Mouse (Mus musculus): ENCODE results near the gene Olfr142. TPM values are rescaled to one million over a fixed set of nuclear protein-coding genes. Genes with fewer than 3 reads are reported as not detected.
"Not testable (repeated sequence)": the region's sequence is repeated elsewhere in the genome, so short reads cannot be mapped to it uniquely, and the experiment has no call there.

Gene Olfr142
- total RNA-seq (2022) = not detected

DNA sequence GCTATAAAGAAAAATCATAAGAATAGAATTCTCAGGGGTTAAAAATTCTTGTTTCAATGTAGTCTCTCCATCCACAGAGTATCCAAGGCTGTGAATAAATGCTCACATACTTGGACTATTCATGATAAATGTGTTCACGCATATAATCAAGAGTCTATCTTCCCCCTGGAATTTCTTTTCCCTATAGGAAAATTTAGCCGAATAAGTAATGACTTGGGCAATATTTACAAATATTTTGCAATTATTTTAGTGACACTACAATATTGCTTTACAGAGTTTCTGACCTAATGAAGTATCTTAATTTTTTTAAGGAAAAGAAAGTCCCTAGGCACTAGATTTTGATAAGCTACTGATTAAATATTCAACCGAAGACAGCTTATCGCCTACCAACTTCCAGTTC is at the start of gene Olfr142:
Gene Olfr142, minus strand, starts transcription at position 101 of the 400 bp plus-strand sequence.
- DNase-seq (ENCODE audit: low spot score in 2 of 2) = no peak

DNA sequence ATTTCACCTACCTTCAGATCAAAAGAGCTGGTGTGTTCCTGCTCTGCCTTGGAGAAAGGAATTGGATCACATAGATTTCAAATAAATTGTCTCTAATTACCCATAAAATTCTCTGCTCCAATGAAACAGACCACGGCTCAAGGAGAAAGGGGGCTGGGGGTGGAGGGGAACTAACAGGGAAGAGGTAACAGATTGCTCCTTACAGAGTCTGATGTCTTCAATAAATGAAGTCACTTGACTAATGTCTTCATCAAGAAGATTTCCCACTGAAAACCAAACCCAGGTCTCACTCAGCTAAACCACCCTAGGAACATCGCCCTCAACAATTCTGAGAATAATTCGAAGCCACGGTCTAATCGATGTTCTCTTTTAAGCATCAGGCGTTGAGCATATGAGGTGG is 35.3 kb upstream of the Olfr142 start, which contains the start of gene Olfr1272:
Gene Olfr1272, minus strand, starts transcription at position 101 of the 400 bp plus-strand sequence.
- no peak for DNase-seq (ENCODE audit: low spot score in 2 of 2)

DNA sequence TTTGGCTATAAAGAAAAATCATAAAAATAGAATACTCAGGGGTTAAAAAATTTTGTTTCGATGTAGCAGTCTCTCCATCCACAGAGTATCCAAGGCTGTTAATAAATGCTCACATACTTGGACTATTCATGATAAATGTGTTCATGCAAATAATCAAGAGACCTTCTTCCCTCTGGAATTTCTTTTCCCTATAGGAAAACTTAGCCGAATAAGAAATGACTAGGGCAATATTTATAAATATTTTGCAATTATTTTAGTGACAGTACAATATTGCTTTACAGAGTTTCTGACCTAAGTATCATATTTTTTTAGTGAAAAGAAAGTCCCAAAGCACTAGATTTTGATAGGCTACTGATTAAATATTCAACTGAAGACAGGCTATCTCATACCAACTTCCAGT is 13.5 kb upstream of the Olfr142 start, which contains the start of gene Olfr1271:
Gene Olfr1271, minus strand, starts transcription at position 101 of the 400 bp plus-strand sequence.
- no peak for DNase-seq (ENCODE audit: low spot score in 2 of 2)

DNA sequence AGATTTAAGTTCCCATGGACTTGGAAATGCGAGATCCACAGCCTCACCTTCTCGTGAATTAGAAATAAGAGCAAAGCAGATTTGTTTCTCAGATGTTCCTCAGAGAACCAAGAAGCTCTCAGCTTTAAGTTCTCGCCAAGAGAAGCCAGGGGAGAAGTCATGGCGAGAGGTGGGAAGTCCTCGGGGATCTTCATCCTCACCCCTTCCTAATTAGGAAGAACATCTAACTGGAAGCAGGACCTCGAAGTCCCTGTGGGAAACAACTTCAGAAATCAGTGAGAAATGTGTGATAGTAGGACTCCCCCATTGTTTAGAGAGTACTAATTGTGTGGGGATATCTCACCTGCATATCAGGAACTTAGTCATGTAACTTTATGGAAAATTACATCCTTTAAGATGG is 33.0 kb downstream of the Olfr142 start, which contains the start of gene Olfr1506:
Gene Olfr1506, minus strand, starts transcription at position 101 of the 400 bp plus-strand sequence.
- DNase-seq (ENCODE audit: low spot score in 2 of 2) = not testable (repeated sequence)

Other genes with a start within 250 kb of the Olfr142 start
- gene Olfr1263, start 245.5 kb downstream of the Olfr142 start, total RNA-seq (2022) = not detected
- not detected for gene Olfr1264, start 232.0 kb downstream of the Olfr142 start, total RNA-seq (2022)
- gene Olfr1265, start 222.3 kb downstream of the Olfr142 start, total RNA-seq (2022) = not detected
- not detected for gene Olfr140, start 194.0 kb downstream of the Olfr142 start, total RNA-seq (2022)
- not detected for gene Olfr1269, start 136.2 kb downstream of the Olfr142 start, total RNA-seq (2022)
- not detected for gene Olfr32, start 115.3 kb downstream of the Olfr142 start, total RNA-seq (2022)
- gene Olfr1270, start 104.5 kb downstream of the Olfr142 start, total RNA-seq (2022) = not detected
- under 1 TPM in 1 of 4 experiments, not detected in 3; 0.32 TPM for gene Olfr1506, start 33.1 kb downstream of the Olfr142 start, total RNA-seq (2022)
- gene Olfr1271, start 13.4 kb upstream of the Olfr142 start, total RNA-seq (2022) = not detected
- gene Olfr1272, start 35.2 kb upstream of the Olfr142 start, total RNA-seq (2022) = not detected
- under 1 TPM in 1 of 4 experiments, not detected in 3; 0.35 TPM for gene Gm13769, start 64.6 kb upstream of the Olfr142 start, total RNA-seq (2022)
- not detected for gene Olfr1274-ps, start 141.1 kb upstream of the Olfr142 start, total RNA-seq (2022)